Mouse (Mus musculus) stomach, postnatal 0 days (tissue): ENCODE data around the gene Btbd16.

Experiments used
- CTCF ChIP-seq: IDR thresholded peaks from 2 replicates; pipeline ENCODE4 v1.5.1; 2016; ENCODE audit warnings: antibody characterized with exemption, low read depth, mild to moderate bottlenecking, moderate library complexity
- EP300 ChIP-seq: optimal IDR thresholded peaks from 2 replicates; pipeline ENCODE3; 2016; ENCODE audit warnings: antibody characterized with exemption

GRCm38 (mm10) chr7:130823992-130824391, 50.1 kb downstream of the Btbd16 start:
- TF ChIP-seq CTCF, result no peak
- no peak for TF ChIP-seq EP300
